Mouse (Mus musculus) brain, embryonic 14.5 days (tissue): ENCODE measurements around the gene Kalrn.

Experiments
- CTCF ChIP-seq: fragments of 200-500 bp; IDR thresholded peaks from 2 replicates; pipeline ENCODE4 v1.5.1; 2012; ENCODE audit warnings: inconsistent platforms, mild to moderate bottlenecking, moderate library complexity, borderline replicate concordance; ENCODE audit not compliant: insufficient read depth, insufficient read length; ENCODE audit errors: extremely low read depth
- POLR2A ChIP-seq: fragments of 200-500 bp; IDR thresholded peaks from 2 replicates; pipeline ENCODE4 v1.6.1; 2012; ENCODE audit warnings: mild to moderate bottlenecking, inconsistent platforms, borderline replicate concordance; ENCODE audit not compliant: poor library complexity, insufficient read depth, insufficient read length, severe bottlenecking; ENCODE audit errors: extremely low read depth

- TF ChIP-seq CTCF: no peak
- no peak for TF ChIP-seq POLR2A
Observed at GRCm38 (mm10) chr16:33941271-33941781, 632.0 kb downstream of the Kalrn start.
